Mouse (Mus musculus) heart, adult 18-20 months (tissue): ENCODE results near the gene Myh14. TPM values are rescaled to one million over a fixed set of nuclear protein-coding genes. Genes with fewer than 3 reads are reported as not detected.
A peak's percentile ranks its signal among the peaks of the same experiment; 100 is the strongest.
"Not testable (repeated sequence)": the region's sequence is repeated elsewhere in the genome, so short reads cannot be mapped to it uniquely, and the experiment has no call there.

Experiments used
- DNase-seq, 2 experiments: peaks; one replicate each; pipeline ENCODE4 v3.0.0; 2021 to 2022; ENCODE audit warnings: mixed read lengths in 1 of 2
- long read RNA-seq, 2 experiments: library from polyadenylated mRNA; stranded (forward); transcript quantifications; one replicate each; pipeline ENCODE4 v2.0.0; 2021
- total RNA-seq, 2 experiments: library from RNA; stranded (reverse); gene quantifications; 2 replicates each; pipeline ENCODE4 v1.2.3; 2021

The Myh14 gene
- total RNA-seq: 10 to 100 TPM; 86.9 to 95.7 TPM
- long read RNA-seq, experiment 1, full-length matches to known transcripts: 3 of 54 reads
- long read RNA-seq, experiment 1, partial matches to known transcripts: 25 of 54 reads
- long read RNA-seq, experiment 1, other reads (novel, unspliced or antisense): 26 of 54 reads
- long read RNA-seq, experiment 2, full-length matches to known transcripts: 3 of 29 reads
- long read RNA-seq, experiment 2, partial matches to known transcripts: 13 of 29 reads
- long read RNA-seq, experiment 2, other reads (novel, unspliced or antisense): 13 of 29 reads

DNA sequence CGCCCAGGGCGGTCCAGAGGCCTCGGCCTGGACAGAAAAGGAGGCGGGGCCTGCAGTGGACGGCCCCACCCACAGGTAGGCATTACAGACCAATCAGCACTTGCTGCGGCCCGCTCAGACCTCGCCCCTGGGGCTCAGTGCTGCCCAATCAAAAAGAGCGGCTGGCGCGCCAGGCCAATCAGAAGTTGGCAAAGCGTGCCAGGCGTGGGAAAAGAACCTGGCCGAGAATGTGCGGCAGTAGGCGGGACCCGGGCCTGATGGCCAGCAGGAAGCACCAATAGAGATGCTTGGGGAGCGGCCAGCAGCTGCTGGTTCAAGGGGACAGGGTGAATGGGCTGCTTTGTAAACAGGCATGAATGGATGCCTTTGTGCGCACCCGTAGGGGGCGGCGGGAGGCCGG is at the start of gene Myh14:
Gene Myh14 (minus strand): TSS at position 41 of the 400 bp plus-strand sequence.
- DNase-seq: peak; percentile 86 to 92

GRCm38 (mm10) chr7:44709881-44710280 is 39.2 kb upstream of the Myh14 start:
- DNase-seq: no peak

DNA sequence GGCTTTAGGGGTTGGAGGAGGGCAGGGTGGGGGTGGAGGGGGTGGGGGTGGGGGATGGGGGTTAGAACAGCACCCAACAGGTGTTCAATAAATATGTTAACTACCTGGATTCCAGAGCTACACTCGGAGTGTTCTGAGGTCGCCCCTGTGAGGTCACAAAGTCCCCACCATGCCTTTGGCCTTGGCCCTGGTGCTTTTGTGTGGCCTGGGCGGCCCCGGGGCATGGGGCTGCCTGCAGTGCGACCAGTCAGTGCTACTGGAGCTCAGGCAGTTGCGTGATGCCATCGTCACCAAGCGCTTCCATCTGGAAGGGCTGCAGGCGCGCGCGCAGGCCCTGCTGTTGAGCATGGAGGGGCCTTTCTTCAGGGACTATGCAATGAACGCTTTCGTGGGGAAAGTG is 37.9 kb upstream of the Myh14 start, which contains the start of gene Izumo2:
Gene Izumo2 (plus strand): TSS at position 169 of the 400 bp plus-strand sequence.
- DNase-seq: no peak

GRCm38 (mm10) chr7:44708093-44708492 is 37.5 kb upstream of the Myh14 start:
- DNase-seq: not testable (repeated sequence)

GRCm38 (mm10) chr7:44707169-44707675 is 36.6 kb upstream of the Myh14 start:
- DNase-seq: no peak

GRCm38 (mm10) chr7:44706322-44706721 is 35.7 kb upstream of the Myh14 start:
- DNase-seq: no peak

GRCm38 (mm10) chr7:44705086-44705485 is 34.4 kb upstream of the Myh14 start:
- DNase-seq: no peak

- DNase-seq: peak in 1 of 2 experiments; percentile 66
Measured at GRCm38 (mm10) chr7:44704363-44704762, 33.7 kb upstream of the Myh14 start.

DNA sequence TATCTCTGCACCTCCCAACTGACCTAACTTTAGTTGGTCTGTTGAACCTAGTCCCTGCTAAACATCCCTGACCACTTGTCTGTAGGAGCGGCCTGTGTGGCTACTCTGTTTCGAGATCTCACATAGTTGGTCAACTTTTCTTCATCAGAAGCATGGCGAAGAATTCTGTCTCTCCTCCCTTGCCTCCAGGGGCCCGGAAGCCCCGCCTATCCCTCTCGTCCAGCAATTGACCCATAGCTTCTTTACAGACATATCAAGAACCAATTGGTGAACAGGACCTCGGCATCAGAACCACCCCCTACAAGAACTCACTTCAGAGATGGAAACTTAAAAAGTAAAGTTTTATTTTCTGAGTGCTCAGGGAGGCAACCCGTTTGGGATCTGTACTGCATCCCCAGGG is 32.3 kb upstream of the Myh14 start:
- no peak for DNase-seq

DNA sequence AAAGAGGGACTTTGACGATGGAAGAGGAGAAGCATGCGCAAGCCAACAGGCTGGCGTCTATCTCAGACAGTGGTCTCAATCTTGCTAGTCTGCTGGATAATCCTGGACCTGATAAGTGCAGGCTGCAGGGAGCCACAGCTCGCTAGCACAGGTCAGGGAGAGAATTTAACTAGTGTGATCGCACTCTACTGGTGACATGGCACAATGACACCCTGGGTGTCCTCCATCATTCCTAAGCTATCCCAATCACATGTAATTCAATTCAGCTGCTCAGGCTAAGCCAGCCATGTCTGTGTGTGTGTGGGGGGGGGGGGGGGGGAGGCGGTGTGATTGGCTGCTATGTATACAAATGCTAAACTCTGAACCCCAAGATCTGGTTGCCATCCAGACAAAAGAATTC is 31.3 kb upstream of the Myh14 start:
- DNase-seq: peak; percentile 25 to 43

DNA sequence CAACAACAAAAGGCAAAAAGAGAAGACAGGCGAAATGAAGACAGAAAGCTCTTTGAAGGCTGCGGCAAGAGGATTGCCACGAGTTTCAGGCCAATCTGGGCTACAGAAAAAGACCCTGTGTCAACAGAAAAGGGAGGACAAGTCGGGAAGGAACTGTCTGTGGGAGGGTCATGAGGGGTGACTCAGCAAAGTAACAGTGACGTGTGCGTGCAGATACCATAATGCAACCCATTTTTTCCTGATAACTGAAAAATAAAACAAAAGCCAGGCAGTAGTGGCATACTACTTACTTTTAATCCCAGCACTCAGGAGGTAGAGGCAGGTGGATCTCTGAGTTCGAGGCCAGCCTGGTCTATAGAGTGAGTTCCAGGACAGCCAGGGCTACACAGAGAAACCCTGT is 27.3 kb upstream of the Myh14 start:
- DNase-seq: no peak

DNA sequence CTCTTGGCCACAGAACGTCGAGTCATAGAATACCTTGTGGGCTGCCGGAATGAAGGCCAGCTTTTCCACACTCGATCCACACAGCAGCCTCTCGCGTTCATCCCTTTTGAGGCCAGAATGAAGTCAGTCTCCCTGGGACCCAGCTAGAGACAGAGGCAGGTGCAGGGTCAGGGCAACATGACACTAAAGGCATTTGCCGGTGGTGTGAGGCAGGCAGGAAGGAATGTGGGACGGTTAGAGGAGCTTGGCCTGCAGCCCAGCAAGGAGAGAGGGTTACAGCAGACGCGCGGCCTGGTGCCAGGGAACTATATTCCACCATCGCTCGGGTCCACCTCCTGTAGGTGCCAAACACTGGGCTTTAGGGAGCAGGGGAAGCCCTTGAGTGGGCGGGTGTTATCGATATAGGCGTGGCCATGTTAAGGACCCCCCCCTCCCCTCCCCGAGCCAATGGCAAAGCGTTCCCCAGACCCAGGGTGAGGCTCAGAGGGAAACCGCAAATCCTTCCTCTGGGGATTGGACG is 26.6 kb upstream of the Myh14 start:
- DNase-seq: peak; percentile 80 to 81

GRCm38 (mm10) chr7:44695223-44695622 is 24.6 kb upstream of the Myh14 start:
- no peak for DNase-seq

- no peak for DNase-seq
Measured at GRCm38 (mm10) chr7:44693427-44694175, 23.0 kb upstream of the Myh14 start.

- no peak for DNase-seq
Measured at GRCm38 (mm10) chr7:44689331-44689730, 18.7 kb upstream of the Myh14 start.

DNA sequence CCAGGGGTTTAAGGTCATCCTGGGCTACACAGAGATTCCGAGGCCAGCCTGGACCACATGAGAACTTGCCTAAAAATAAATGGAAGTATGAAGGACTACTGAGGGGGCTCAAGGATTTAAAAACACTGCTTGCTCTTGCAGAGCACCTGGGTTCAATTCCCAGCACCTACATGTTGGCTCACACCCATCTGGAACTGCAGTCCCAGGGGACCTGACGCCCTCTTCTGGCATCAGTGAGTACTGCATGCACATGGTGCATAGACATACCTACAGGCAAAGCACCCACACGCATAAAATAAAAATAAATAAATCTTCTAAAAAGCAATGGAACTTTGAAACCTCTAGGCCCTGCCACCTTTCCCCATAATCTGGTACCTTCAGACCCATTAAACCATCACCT is 18.2 kb upstream of the Myh14 start:
- no peak for DNase-seq

DNA sequence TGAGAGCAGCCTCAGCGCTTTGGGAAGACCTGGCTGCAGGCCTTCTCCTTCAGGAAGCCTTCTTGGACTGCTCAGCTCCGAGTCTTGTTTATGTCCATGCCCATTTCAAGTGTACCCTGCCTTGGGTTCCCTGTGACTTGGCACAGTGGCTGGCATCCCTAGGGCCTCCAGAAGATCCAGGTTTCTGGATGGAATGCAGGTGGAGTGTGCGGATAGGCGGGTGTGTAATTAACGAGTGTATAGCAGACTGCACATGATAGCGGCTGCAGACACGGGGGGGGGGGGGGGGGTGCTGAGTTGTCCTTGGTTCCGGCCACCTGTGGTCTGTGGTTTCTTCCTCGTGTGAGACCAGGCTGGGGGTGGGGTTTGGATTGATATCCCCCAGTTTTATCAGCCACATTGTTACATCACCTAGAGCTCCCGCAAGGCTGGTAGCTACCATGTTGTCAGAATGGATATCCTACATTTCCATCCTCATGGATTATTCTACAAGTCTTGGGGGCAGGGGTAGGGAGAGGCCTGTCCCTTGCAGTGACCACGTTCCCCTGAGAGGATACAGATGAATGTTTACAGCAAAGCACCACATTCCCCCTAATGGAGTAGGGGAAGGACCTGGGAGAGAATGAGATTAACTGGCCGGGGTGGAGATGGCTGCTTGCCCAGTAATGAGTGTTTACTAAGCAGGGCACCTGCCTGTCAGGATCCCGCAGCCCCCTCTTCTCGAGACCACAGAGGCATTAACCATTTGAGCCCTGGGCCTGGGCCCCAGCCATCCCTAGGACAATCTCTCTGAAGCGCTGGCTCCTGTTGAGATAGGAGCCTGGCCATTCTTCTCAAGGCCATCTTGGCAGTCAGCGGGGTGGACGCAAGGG is 15.1 kb upstream of the Myh14 start:
- DNase-seq: peak; percentile 13 to 55

DNA sequence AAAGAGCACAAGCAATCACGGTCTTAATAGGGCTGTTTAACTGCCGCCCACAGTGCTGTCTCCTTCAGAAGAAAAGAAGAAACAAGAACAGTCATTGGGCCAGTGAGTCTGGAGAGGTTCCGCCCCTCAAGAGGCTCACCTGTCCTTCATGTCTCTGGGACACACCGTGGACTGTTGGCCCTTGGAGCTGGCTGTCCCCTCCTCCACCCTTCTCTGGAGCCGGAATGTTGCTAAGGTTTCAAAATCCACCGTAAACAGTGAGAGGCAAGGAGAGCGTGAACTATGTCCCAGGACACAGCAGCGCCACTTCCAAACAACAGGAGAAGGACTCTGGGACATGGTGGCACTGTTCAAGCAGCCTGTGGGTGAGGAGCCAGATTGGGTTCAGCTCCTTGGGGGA is 13.0 kb upstream of the Myh14 start:
- peak; percentile 60 to 64 for DNase-seq

- DNase-seq: peak; percentile 64 to 85
Measured at GRCm38 (mm10) chr7:44676611-44677010, 6.0 kb upstream of the Myh14 start.

DNA sequence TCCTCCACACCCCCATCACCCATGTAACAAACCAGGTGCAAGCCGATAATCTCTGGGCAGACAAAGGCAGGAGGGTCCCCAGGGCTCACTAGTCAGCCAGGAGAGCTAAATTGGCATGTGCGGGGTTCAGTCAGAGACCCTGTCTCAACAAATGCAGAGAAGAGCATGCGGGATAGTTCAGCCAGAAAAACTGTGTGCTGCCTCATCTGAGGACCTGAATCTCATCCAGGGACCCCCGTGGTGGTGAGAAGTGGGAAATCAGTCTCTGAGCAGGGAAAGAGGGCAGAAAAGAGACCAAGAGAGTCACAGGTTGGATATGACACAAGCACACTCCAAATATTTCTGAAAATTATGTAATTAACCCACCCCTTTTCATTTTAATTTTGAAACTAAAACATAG is 5.5 kb upstream of the Myh14 start:
- DNase-seq: no peak

DNA sequence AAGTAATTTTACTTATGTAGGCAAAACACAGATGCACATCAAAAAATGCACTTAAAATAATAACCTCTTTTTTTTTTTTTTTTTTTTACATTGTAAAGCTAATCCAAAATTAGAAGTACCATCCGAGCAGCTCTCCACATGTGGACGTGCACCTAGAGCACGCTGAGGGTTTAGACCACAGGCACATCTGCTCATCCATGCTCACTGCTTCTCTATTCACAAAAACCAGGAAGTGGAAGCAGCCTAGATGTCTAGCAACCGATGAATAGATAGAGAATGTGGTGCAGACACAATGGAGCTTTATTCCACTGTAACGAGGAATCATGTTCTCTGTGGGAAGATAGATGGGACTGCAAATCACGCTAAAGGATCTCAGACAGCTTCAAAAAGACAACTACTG is 4.5 kb upstream of the Myh14 start:
- no peak for DNase-seq

- DNase-seq: no peak
Measured at GRCm38 (mm10) chr7:44674511-44674910, 3.9 kb upstream of the Myh14 start.
